Mouse (Mus musculus): ENCODE data around the gene Edem3. TPM values are rescaled to one million over a fixed set of nuclear protein-coding genes. Genes with fewer than 3 reads are reported as not detected.
A peak's percentile ranks its signal among the peaks of the same experiment; 100 is the strongest.

Gene Edem3
- polyA plus RNA-seq (2015; fragmentation: Nextera tagmentation; extraction: Ambion mirVana): 15.2 and 15.9 TPM in 2 replicates

- peak within 1 kb of the TSS; percentile 81 for H3K27ac ChIP-seq
- ATAC-seq (ENCODE audit: borderline replicate concordance, extremely low read depth, low FRiP score, low TSS enrichment): peak; percentile 99
- H3K4me3 ChIP-seq: peak within 1 kb of the TSS; percentile 88
- peak within 1 kb of the TSS; percentile 92 for H3K4me2 ChIP-seq
- peaks cover 39% of the 10 kb centered on the region for H3K4me1 ChIP-seq
- no peaks in the 10 kb centered on the region for H3K9me3 ChIP-seq
- under 1% methylated on average over 64 of the region's 64 CpGs for WGBS
- H3K27me3 ChIP-seq: no peaks in the 10 kb centered on the region
- peak within 1 kb of the TSS; percentile 53 for H3K9ac ChIP-seq
- H3K36me3 ChIP-seq: no peaks in the 10 kb centered on the region; the same call in 1 of the 2 replicates
These were observed at the start of gene Edem3 for GRCm38 (mm10) chr1:151754881-151755659. Edem3 (plus strand) TSS chr1:151755371.

GRCm38 (mm10) chr1:151705723-151706396 is 49.3 kb upstream of the Edem3 start:
- ATAC-seq (ENCODE audit: borderline replicate concordance, extremely low read depth, low FRiP score, low TSS enrichment): peak; percentile 19; the same call in 1 of the 2 replicates
- no peaks in the 10 kb centered on the region for H3K36me3 ChIP-seq

GRCm38 (mm10) chr1:151706397-151706752 is 48.8 kb upstream of the Edem3 start:
- 77% methylated on average over 3 of the region's 3 CpGs for WGBS
- H3K9me3 ChIP-seq: no peaks in the 10 kb centered on the region
- H3K36me3 ChIP-seq: no peaks in the 10 kb centered on the region
- H3K9ac ChIP-seq: no peak overlapping the region
- ATAC-seq (ENCODE audit: borderline replicate concordance, extremely low read depth, low FRiP score, low TSS enrichment): no peak
- H3K4me3 ChIP-seq: no peak overlapping the region
- H3K4me1 ChIP-seq: peaks cover 30% of the 10 kb centered on the region
- H3K4me2 ChIP-seq: no peak overlapping the region
- no peak overlapping the region for H3K27ac ChIP-seq
- peaks cover 5% of the 10 kb centered on the region; the same call in 1 of the 2 replicates for H3K27me3 ChIP-seq

More at GRCm38 (mm10) chr1:151705723-151706396, 49.3 kb upstream of the Edem3 start:
- Histone ChIP-seq H3K9ac (no peak overlapping the region), H3K4me3 (no peak overlapping the region), H3K4me1 (peaks cover 27% of the 10 kb centered on the region), H3K27ac (no peak overlapping the region), H3K4me2 (no peak overlapping the region), H3K27me3 (peaks cover 5% of the 10 kb centered on the region; the same call in 1 of the 2 replicates), H3K9me3 (no peaks in the 10 kb centered on the region)
- WGBS: 26% methylated on average over 11 of the region's 11 CpGs

- ATAC-seq (ENCODE audit: borderline replicate concordance, extremely low read depth, low FRiP score, low TSS enrichment): peak; percentile 60; the same call in 1 of the 2 replicates
- no peak overlapping the region for H3K9ac ChIP-seq
These were observed 46.0 kb upstream of the Edem3 start for GRCm38 (mm10) chr1:151708966-151709733.

DNA sequence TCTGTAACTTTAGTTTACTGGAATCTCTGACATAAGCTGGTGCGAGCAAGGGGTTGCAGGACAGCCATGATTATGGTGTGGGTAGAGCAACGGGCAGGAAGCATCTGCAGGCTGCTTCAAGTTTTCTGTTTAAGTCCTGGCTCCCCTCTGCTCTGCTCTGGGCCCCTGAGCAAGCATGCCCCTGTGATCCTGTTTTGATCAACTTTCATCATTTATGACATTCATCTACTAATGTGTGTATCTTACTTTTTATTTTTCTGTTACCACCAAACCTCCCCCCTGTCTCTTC is 45.5 kb upstream of the Edem3 start:
- H3K4me3 ChIP-seq: no peak overlapping the region
- H3K9me3 ChIP-seq: no peaks in the 10 kb centered on the region
- H3K9ac ChIP-seq: no peak overlapping the region
- H3K27ac ChIP-seq: peak overlapping the region; percentile 63
- H3K27me3 ChIP-seq: peaks cover 5% of the 10 kb centered on the region; the same call in 1 of the 2 replicates
- H3K36me3 ChIP-seq: no peaks in the 10 kb centered on the region
- 18% methylated on average over 2 of the region's 2 CpGs for WGBS
- peaks cover 30% of the 10 kb centered on the region for H3K4me1 ChIP-seq
- peak; percentile 43; the same call in 1 of the 2 replicates for ATAC-seq (ENCODE audit: borderline replicate concordance, extremely low read depth, low FRiP score, low TSS enrichment)
- peak overlapping the region; percentile 33 for H3K4me2 ChIP-seq

More at GRCm38 (mm10) chr1:151708966-151709733, 46.0 kb upstream of the Edem3 start:
- Histone ChIP-seq H3K4me2 (peak overlapping the region; percentile 33), H3K36me3 (no peaks in the 10 kb centered on the region), H3K27ac (peak overlapping the region; percentile 63), H3K4me3 (no peak overlapping the region), H3K4me1 (peaks cover 30% of the 10 kb centered on the region), H3K27me3 (peaks cover 5% of the 10 kb centered on the region; the same call in 1 of the 2 replicates), H3K9me3 (no peaks in the 10 kb centered on the region)
- WGBS: 10% methylated on average over 13 of the region's 13 CpGs

DNA sequence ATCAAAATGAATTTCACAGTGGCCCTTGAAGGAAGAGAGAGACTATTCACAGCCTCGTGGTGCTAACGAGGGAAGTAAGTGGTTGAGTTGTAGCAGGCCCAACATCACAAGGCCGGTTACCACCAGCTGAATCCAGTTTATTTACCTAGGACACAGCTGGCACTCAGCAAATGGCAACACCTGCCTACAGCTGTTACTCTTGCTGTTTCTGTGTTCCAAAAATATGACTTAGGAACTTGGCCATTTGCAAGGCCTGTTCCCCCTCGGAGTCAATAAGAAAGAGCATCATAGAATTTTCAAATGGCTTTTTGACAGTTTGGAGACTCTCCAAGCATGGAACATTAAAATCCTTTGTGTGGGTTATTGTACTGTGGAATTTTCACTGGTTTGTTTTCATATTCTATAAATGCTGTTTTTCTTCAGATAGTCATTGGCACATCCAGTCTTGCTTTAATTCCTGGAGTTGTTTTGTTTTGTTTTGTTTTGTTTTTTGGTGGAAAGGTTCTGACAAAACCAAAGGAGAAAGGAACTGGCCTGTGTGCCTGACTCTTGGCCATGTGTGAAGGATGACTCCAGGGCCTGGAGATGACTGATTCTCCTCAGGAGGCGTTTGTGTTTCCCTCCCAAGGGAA is 44.6 kb upstream of the Edem3 start:
- peaks cover 30% of the 10 kb centered on the region for H3K4me1 ChIP-seq
- H3K4me3 ChIP-seq: no peak overlapping the region
- H3K4me2 ChIP-seq: no peak overlapping the region
- 39% methylated on average over 5 of the region's 5 CpGs for WGBS
- H3K9me3 ChIP-seq: no peaks in the 10 kb centered on the region
- no peak overlapping the region for H3K9ac ChIP-seq
- no peak overlapping the region for H3K27ac ChIP-seq
- no peaks in the 10 kb centered on the region for H3K36me3 ChIP-seq
- no peak for ATAC-seq (ENCODE audit: borderline replicate concordance, extremely low read depth, low FRiP score, low TSS enrichment)
- H3K27me3 ChIP-seq: 0 out of 2 replicates have a peak, but pooled peaks cover 3% of the 10 kb centered on the region

DNA sequence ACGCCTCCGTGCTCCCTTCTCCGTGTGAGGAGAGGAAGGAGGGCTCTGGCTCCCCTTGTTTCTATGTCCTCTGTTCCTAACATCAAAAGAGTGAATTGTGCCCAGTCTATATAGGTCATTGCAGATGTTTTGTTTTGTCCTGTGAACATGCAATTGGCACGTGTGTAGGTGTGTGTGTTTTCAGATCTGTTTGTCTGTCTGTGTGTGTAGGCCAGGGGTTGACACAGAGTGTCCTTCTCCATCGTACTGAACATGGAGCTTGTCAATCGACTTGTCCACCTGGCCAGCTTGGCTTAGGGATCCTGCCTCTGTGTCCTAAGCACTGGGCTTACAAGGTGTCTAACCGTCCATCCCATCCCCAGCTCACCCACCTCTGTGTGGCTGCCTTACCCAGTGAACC is 44.1 kb upstream of the Edem3 start:
- ATAC-seq (ENCODE audit: borderline replicate concordance, extremely low read depth, low FRiP score, low TSS enrichment): no peak
- no peaks in the 10 kb centered on the region for H3K9me3 ChIP-seq
- WGBS: 68% methylated on average over 7 of the region's 7 CpGs
- no peak overlapping the region for H3K27ac ChIP-seq
- peaks cover 27% of the 10 kb centered on the region for H3K4me1 ChIP-seq
- no peak overlapping the region for H3K9ac ChIP-seq
- no peak overlapping the region for H3K4me3 ChIP-seq
- no peak overlapping the region for H3K4me2 ChIP-seq
- H3K36me3 ChIP-seq: no peaks in the 10 kb centered on the region
- 0 out of 2 replicates have a peak, but pooled peaks cover 3% of the 10 kb centered on the region for H3K27me3 ChIP-seq

- Histone ChIP-seq H3K27me3 (no peaks in the 10 kb centered on the region), H3K36me3 (no peaks in the 10 kb centered on the region), H3K9me3 (no peaks in the 10 kb centered on the region), H3K4me1 (peaks cover 27% of the 10 kb centered on the region), H3K27ac (no peak overlapping the region), H3K4me2 (no peak overlapping the region), H3K9ac (no peak overlapping the region), H3K4me3 (no peak overlapping the region)
- no peak for ATAC-seq (ENCODE audit: borderline replicate concordance, extremely low read depth, low FRiP score, low TSS enrichment)
- 50% methylated on average over 5 of the region's 5 CpGs for WGBS
These were observed 42.5 kb upstream of the Edem3 start for GRCm38 (mm10) chr1:151712664-151713063.

- H3K4me2 ChIP-seq: no peak overlapping the region
- no peak for ATAC-seq (ENCODE audit: borderline replicate concordance, extremely low read depth, low FRiP score, low TSS enrichment)
These were observed 41.5 kb upstream of the Edem3 start for GRCm38 (mm10) chr1:151713622-151714021.

GRCm38 (mm10) chr1:151716024-151716710 is 39.0 kb upstream of the Edem3 start:
- no peak for ATAC-seq (ENCODE audit: borderline replicate concordance, extremely low read depth, low FRiP score, low TSS enrichment)
- no peaks in the 10 kb centered on the region for H3K9me3 ChIP-seq
- no peaks in the 10 kb centered on the region for H3K36me3 ChIP-seq
- peaks cover 16% of the 10 kb centered on the region for H3K4me1 ChIP-seq
- no peak overlapping the region for H3K4me2 ChIP-seq
- H3K27ac ChIP-seq: no peak overlapping the region
- no peak overlapping the region for H3K4me3 ChIP-seq
- WGBS: 78% methylated on average over 11 of the region's 11 CpGs
- no peak overlapping the region for H3K9ac ChIP-seq
- H3K27me3 ChIP-seq: no peaks in the 10 kb centered on the region

More at GRCm38 (mm10) chr1:151713622-151714021, 41.5 kb upstream of the Edem3 start:
- H3K9ac ChIP-seq: no peak overlapping the region
- no peaks in the 10 kb centered on the region for H3K9me3 ChIP-seq
- H3K36me3 ChIP-seq: no peaks in the 10 kb centered on the region
- H3K4me1 ChIP-seq: peaks cover 21% of the 10 kb centered on the region
- no peak overlapping the region for H3K4me3 ChIP-seq
- no peaks in the 10 kb centered on the region for H3K27me3 ChIP-seq
- no peak overlapping the region for H3K27ac ChIP-seq

DNA sequence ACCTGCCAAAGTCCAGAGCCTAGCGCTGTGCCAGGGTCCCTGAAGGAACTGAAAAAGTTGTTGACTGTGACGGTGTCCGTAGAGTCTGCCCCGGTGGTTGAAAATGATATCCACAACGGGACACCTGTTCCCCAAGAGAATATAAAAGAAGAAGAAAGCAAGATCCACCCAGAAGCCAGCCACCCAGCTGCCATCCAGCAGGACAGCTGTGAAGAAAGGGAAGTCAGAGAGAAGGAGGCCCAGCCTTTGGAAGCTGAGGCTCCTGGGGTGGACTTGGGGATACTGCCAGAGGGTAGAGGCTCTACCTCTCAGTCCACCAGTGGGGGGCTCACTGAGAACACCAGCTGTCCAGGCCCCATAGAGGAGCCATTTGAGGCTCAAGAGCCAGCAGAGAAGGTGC is 37.5 kb upstream of the Edem3 start:
- ATAC-seq (ENCODE audit: borderline replicate concordance, extremely low read depth, low FRiP score, low TSS enrichment): no peak
- no peaks in the 10 kb centered on the region for H3K36me3 ChIP-seq

More for the DNA sequence above, 37.5 kb upstream of the Edem3 start:
- Histone ChIP-seq H3K27ac (no peak overlapping the region), H3K4me2 (no peak overlapping the region), H3K27me3 (no peaks in the 10 kb centered on the region), H3K4me3 (no peak overlapping the region), H3K9ac (no peak overlapping the region), H3K9me3 (no peaks in the 10 kb centered on the region), H3K4me1 (peaks cover 26% of the 10 kb centered on the region)
- 94% methylated on average over 5 of the region's 5 CpGs for WGBS

All from lung, embryonic 15.5 days (tissue).